Comparison of ENCODE assay signal across 15 mouse cellular contexts in the genomic region with DNA sequence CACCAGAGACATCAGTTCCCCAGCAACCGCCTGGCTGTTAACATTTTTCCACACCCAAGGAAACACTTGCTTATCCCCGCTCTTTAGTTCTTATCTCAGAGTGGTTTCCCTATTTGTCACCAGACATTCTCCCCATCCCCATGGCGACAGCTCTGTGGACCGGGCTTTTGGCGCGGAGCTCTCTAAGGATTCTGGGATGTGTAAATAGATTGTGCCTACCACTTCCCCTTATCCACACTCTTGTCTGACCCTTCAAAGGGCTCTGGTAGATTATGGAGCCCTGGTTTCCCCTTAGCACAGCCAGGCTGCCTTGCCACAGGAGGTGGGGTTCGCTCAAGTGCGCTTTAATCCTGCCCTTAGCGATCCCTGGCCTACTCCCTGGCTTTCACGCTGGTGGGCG. TPM values are rescaled to one million over a fixed set of nuclear protein-coding genes. Genes with fewer than 3 reads are reported as not detected.
A peak's percentile ranks its signal among the peaks of the same experiment; 100 is the strongest.
DNase-seq lines count a peak whose midpoint lies in the region; ATAC-seq and TF ChIP-seq lines count a peak whose summit lies in the region.
"Had no signal": no experiment of that assay in that cellular context is flagged by ENCODE, and none has a peak within 500 bp of the region (broad histone marks: within the 10 kb centered on the region; RNA-seq: fewer than 3 reads in every experiment).

No protein-coding gene starts in this region.

- 60% methylated on average over 11 of the region's 11 CpGs for WGBS in hindbrain, embryonic 10.5 days
- 48% methylated on average over 11 of the region's 11 CpGs for WGBS in hindbrain, embryonic 14.5 days

- no peak for TF ChIP-seq CTCF in E14TG2a.4 (conservative IDR thresholded peaks at IDR 0.05; ENCODE audit: low read length)

- peak; percentile 23 for DNase-seq in embryo, embryonic 10 days (ENCODE audit: low spot score)
- DNase-seq in embryo, embryonic 9.5 days (ENCODE audit: extremely low spot score): no peak
- no peak for DNase-seq in hindbrain, embryonic 10.5 days (ENCODE audit: low spot score)
- no peak for DNase-seq in hindbrain, embryonic 14.5 days (ENCODE audit: low spot score)
- peak; percentile 31 for DNase-seq in lung, postnatal 10 days
- DNase-seq in adrenal gland, postnatal 36 days: no peak
- DNase-seq: adrenal gland, postnatal 14 days; cerebellum, postnatal 25 days; kidney, postnatal 25 days had no signal

- ATAC-seq in hindbrain, embryonic 14.5 days (ENCODE audit: low FRiP score): no peak
- no peak for ATAC-seq in erythroblast, adult 5-6 weeks (replicated peaks; ENCODE audit: low FRiP score, poor library complexity, severe bottlenecking)
- ATAC-seq: forebrain, embryonic 13.5 days; intestine, embryonic 16.5 days had no signal

- no peak overlapping the region for H3K4me3 ChIP-seq in hindbrain, embryonic 10.5 days
- H3K4me3 ChIP-seq in hindbrain, embryonic 14.5 days (replicated peaks; ENCODE audit: low read length): no peak overlapping the region
- peak overlapping the region; percentile 59 for H3K4me3 ChIP-seq in E14TG2a.4 (replicated peaks; ENCODE audit: low read length)
- H3K4me3 ChIP-seq: embryonic facial prominence, embryonic 12.5 days; forebrain, embryonic 13.5 days had no signal

- no peaks in the 10 kb centered on the region for H3K9me3 ChIP-seq in hindbrain, embryonic 10.5 days
- no peaks in the 10 kb centered on the region for H3K9me3 ChIP-seq in hindbrain, embryonic 14.5 days (ENCODE audit: control insufficient read depth, low read length)
- no peaks in the 10 kb centered on the region for H3K9me3 ChIP-seq in E14TG2a.4 (ENCODE audit: low read length)
- H3K9me3 ChIP-seq: embryonic facial prominence, embryonic 12.5 days; forebrain, embryonic 13.5 days had no signal

- H3K27ac ChIP-seq in hindbrain, embryonic 10.5 days: peak overlapping the region; percentile 23; the same call in 1 of the 2 replicates
- no peak overlapping the region for H3K27ac ChIP-seq in hindbrain, embryonic 14.5 days
- H3K27ac ChIP-seq: embryonic facial prominence, embryonic 12.5 days; forebrain, embryonic 13.5 days had no signal

- no peak overlapping the region for H3K9ac ChIP-seq in hindbrain, embryonic 14.5 days
- H3K9ac ChIP-seq: embryonic facial prominence, embryonic 12.5 days; forebrain, embryonic 13.5 days had no signal

- peaks cover 8% of the 10 kb centered on the region for H3K36me3 ChIP-seq in hindbrain, embryonic 10.5 days
- no peaks in the 10 kb centered on the region for H3K36me3 ChIP-seq in hindbrain, embryonic 14.5 days (replicated peaks; ENCODE audit: control insufficient read depth, insufficient read depth)
- no peaks in the 10 kb centered on the region for H3K36me3 ChIP-seq in E14TG2a.4 (ENCODE audit: insufficient read depth, low read length)

- H3K4me2 ChIP-seq in hindbrain, embryonic 14.5 days (replicated peaks): no peak overlapping the region
- H3K4me2 ChIP-seq: embryonic facial prominence, embryonic 12.5 days; forebrain, embryonic 13.5 days had no signal

- peaks cover 16% of the 10 kb centered on the region for H3K4me1 ChIP-seq in hindbrain, embryonic 10.5 days (replicated peaks)
- H3K4me1 ChIP-seq in hindbrain, embryonic 14.5 days (replicated peaks; ENCODE audit: control insufficient read depth, insufficient read depth, low read length): no peaks in the 10 kb centered on the region
- peaks cover 11% of the 10 kb centered on the region; the same call in 1 of the 2 replicates for H3K4me1 ChIP-seq in E14TG2a.4 (replicated peaks; ENCODE audit: low read depth, low read length)
- H3K4me1 ChIP-seq: embryonic facial prominence, embryonic 12.5 days had no signal

- peaks cover 30% of the 10 kb centered on the region for H3K27me3 ChIP-seq in hindbrain, embryonic 10.5 days (ENCODE audit: insufficient read depth, poor library complexity, severe bottlenecking)
- no peaks in the 10 kb centered on the region; the same call in 1 of the 2 replicates for H3K27me3 ChIP-seq in hindbrain, embryonic 14.5 days (ENCODE audit: control insufficient read depth, insufficient read depth, low read length)
- peaks cover 18% of the 10 kb centered on the region for H3K27me3 ChIP-seq in E14TG2a.4 (ENCODE audit: insufficient read depth, low read length)
- H3K27me3 ChIP-seq: CH12.LX; embryonic facial prominence, embryonic 12.5 days; forebrain, embryonic 13.5 days had no signal

RNA-seq across cellular contexts. Expression of gene Pkdcc, which starts 16.3 kb away (rescaled TPM):
- 9.1 and 11.4 TPM in 2 replicates for polyA plus RNA-seq in hindbrain, embryonic 10.5 days (2016; fragmentation: Nextera tagmentation; extraction: Ambion mirVana)
- 5.5 and 7.5 TPM in 2 replicates for polyA plus RNA-seq in hindbrain, embryonic 14.5 days (2014; fragmentation: Nextera tagmentation; extraction: Ambion mirVana)
- 1.5 TPM in 1 of 2 replicates, not detected in the other for total RNA-seq in erythroblast, adult 5-6 weeks (2015; ENCODE audit: low replicate concordance)
- total RNA-seq in erythroblast, adult 5-6 weeks (2017; ENCODE audit: low replicate concordance): not detected in 2 replicates
- total RNA-seq in adrenal gland, postnatal 36 days (2021): 100 to 1,000 TPM in 1 of 2 experiments, 10 to 100 TPM in 1; 54.8 to 151 TPM

Comparison
In these comparisons a context has a peak if more than half of its experiments do, and no peak if none do; other contexts are left out.
1. DNase-seq: peak in embryo, embryonic 10 days (single experiment) and lung, postnatal 10 days (single experiment); none in embryo, embryonic 9.5 days (single experiment), hindbrain, embryonic 10.5 days (single experiment), hindbrain, embryonic 14.5 days (single experiment) and adrenal gland, postnatal 36 days (0 of 2).
2. RNA of gene Pkdcc, which starts 16.3 kb away (total RNA-seq): 54.8 to 151 TPM in adrenal gland, postnatal 36 days; 1.5 TPM in erythroblast, adult 5-6 weeks; every median in the first group is over 10 times any median in the second.